Mouse (Mus musculus): ENCODE data around the gene Tspan12.

Tspan12 gene

GRCm38 (mm10) chr6:21790550-21791086 lies 61.7 kb downstream of the Tspan12 start:
- in situ Hi-C loops (cut with MboI; ENCODE audit: low pct_unique_long_range_greater_than_20kb in 1 of 2, low sequenced_read_pairs in 2 of 2, unreplicated experiment in 1 of 2) = loop anchor here (10.0 to 25.0 kb wide), 2 partner anchors 272 to 274 kb away; no protein-coding TSS in a partner anchor

GRCm38 (mm10) chr6:21790036-21790435 lies 62.3 kb downstream of the Tspan12 start:
- in situ Hi-C loops (cut with MboI; ENCODE audit: low pct_unique_long_range_greater_than_20kb in 1 of 2, low sequenced_read_pairs in 2 of 2, unreplicated experiment in 1 of 2) = loop anchor here (10.0 to 25.0 kb wide), 2 partner anchors 272 to 275 kb away; no protein-coding TSS in a partner anchor

GRCm38 (mm10) chr6:21789582-21789981 lies 62.7 kb downstream of the Tspan12 start:
- in situ Hi-C loops (cut with MboI; ENCODE audit: low pct_unique_long_range_greater_than_20kb in 1 of 2, low sequenced_read_pairs in 2 of 2, unreplicated experiment in 1 of 2) = loop anchor here in 1 of 2 experiments (25.0 kb wide), 1 partner anchor 273 kb away; no protein-coding TSS in a partner anchor

GRCm38 (mm10) chr6:21787757-21788156 lies 64.6 kb downstream of the Tspan12 start:
- in situ Hi-C loops (cut with MboI; ENCODE audit: low pct_unique_long_range_greater_than_20kb in 1 of 2, low sequenced_read_pairs in 2 of 2, unreplicated experiment in 1 of 2) = loop anchor here in 1 of 2 experiments (25.0 kb wide), 1 partner anchor 275 kb away; no protein-coding TSS in a partner anchor

GRCm38 (mm10) chr6:21787274-21787673 lies 65.0 kb downstream of the Tspan12 start:
- in situ Hi-C loops (cut with MboI; ENCODE audit: low pct_unique_long_range_greater_than_20kb in 1 of 2, low sequenced_read_pairs in 2 of 2, unreplicated experiment in 1 of 2) = loop anchor here in 1 of 2 experiments (25.0 kb wide), 1 partner anchor 275 kb away; no protein-coding TSS in a partner anchor

GRCm38 (mm10) chr6:21774213-21774916 lies 78.0 kb downstream of the Tspan12 start:
- in situ Hi-C loops (cut with MboI; ENCODE audit: low pct_unique_long_range_greater_than_20kb in 1 of 2, low sequenced_read_pairs in 2 of 2, unreplicated experiment in 1 of 2) = no loop called here

- in situ Hi-C loops (cut with MboI; ENCODE audit: low pct_unique_long_range_greater_than_20kb in 1 of 2, low sequenced_read_pairs in 2 of 2, unreplicated experiment in 1 of 2) = no loop called here
Measured at GRCm38 (mm10) chr6:21769447-21769809, 82.9 kb downstream of the Tspan12 start.

GRCm38 (mm10) chr6:21768745-21769446 lies 83.4 kb downstream of the Tspan12 start:
- in situ Hi-C loops (cut with MboI; ENCODE audit: low pct_unique_long_range_greater_than_20kb in 1 of 2, low sequenced_read_pairs in 2 of 2, unreplicated experiment in 1 of 2) = no loop called here

- in situ Hi-C loops (cut with MboI; ENCODE audit: low pct_unique_long_range_greater_than_20kb in 1 of 2, low sequenced_read_pairs in 2 of 2, unreplicated experiment in 1 of 2) = no loop called here
Measured at GRCm38 (mm10) chr6:21767787-21768221, 84.5 kb downstream of the Tspan12 start.

GRCm38 (mm10) chr6:21747536-21747935 lies 104.8 kb downstream of the Tspan12 start:
- in situ Hi-C loops (cut with MboI; ENCODE audit: low pct_unique_long_range_greater_than_20kb in 1 of 2, low sequenced_read_pairs in 2 of 2, unreplicated experiment in 1 of 2) = no loop called here

GRCm38 (mm10) chr6:21744615-21745266 lies 107.6 kb downstream of the Tspan12 start:
- in situ Hi-C loops (cut with MboI; ENCODE audit: low pct_unique_long_range_greater_than_20kb in 1 of 2, low sequenced_read_pairs in 2 of 2, unreplicated experiment in 1 of 2) = no loop called here

GRCm38 (mm10) chr6:21740606-21741005 lies 111.7 kb downstream of the Tspan12 start:
- in situ Hi-C loops (cut with MboI; ENCODE audit: low pct_unique_long_range_greater_than_20kb in 1 of 2, low sequenced_read_pairs in 2 of 2, unreplicated experiment in 1 of 2) = no loop called here

GRCm38 (mm10) chr6:21722238-21722637 lies 130.1 kb downstream of the Tspan12 start:
- in situ Hi-C loops (cut with MboI; ENCODE audit: low pct_unique_long_range_greater_than_20kb in 1 of 2, low sequenced_read_pairs in 2 of 2, unreplicated experiment in 1 of 2) = no loop called here
